Mouse (Mus musculus) macrophage (primary cell): ENCODE measurements around the gene Ube2t. TPM values are rescaled to one million over a fixed set of nuclear protein-coding genes. Genes with fewer than 3 reads are reported as not detected.

Source experiments
- H3K27ac ChIP-seq: fragments of 350-480 bp; formaldehyde crosslinking; 2 replicates; pipeline ENCODE4 v1.9.0; 2021
- H3K36me3 ChIP-seq: fragments of 350-480 bp; formaldehyde crosslinking; 2 replicates; pipeline ENCODE4 v1.9.0; 2021; ENCODE audit errors: inconsistent target
- H3K4me3 ChIP-seq: fragments of 350-480 bp; formaldehyde crosslinking; 2 replicates; pipeline ENCODE4 v1.9.0; 2021; ENCODE audit errors: inconsistent target
- H3K79me2 ChIP-seq: fragments of 350-480 bp; formaldehyde crosslinking; 2 replicates; pipeline ENCODE4 v1.9.0; 2021; ENCODE audit errors: inconsistent target
- WGBS: methylation state at CpG from one replicate; pipeline ENCODE4 v1.1.7; 2026; ENCODE audit warnings: inconsistent platforms; ENCODE audit not compliant: missing documents; 5-methylcytosine and 5-hydroxymethylcytosine counted together
- polyA plus RNA-seq: library from polyadenylated mRNA; stranded (reverse); fragments of 250-400 nt; gene quantifications from 3 replicates; pipeline ENCODE4 v1.2.4, GENCODE M21; 2018; ENCODE audit warnings: inconsistent platforms

Ube2t gene
- polyA plus RNA-seq, 1 experiment from 2014 or later, result 2.7 TPM

GRCm38 (mm10) chr1:135011912-135012311 is 49.5 kb downstream of the Ube2t start:
- Histone ChIP-seq H3K79me2 (no peaks in the 10 kb centered on the region), H3K36me3 (no peaks in the 10 kb centered on the region), H3K27ac (no peak overlapping the region), H3K4me3 (no peak overlapping the region)
- 96% methylated on average over 5 of the region's 5 CpGs for WGBS

GRCm38 (mm10) chr1:135012472-135012871 is 50.1 kb downstream of the Ube2t start:
- H3K27ac ChIP-seq, result no peak overlapping the region
- H3K4me3 ChIP-seq, result no peak overlapping the region
- WGBS, result 94% methylated on average over 9 of the region's 9 CpGs
- H3K36me3 ChIP-seq, result no peaks in the 10 kb centered on the region
- no peaks in the 10 kb centered on the region for H3K79me2 ChIP-seq

- Histone ChIP-seq H3K27ac (no peak overlapping the region), H3K79me2 (no peaks in the 10 kb centered on the region), H3K36me3 (no peaks in the 10 kb centered on the region), H3K4me3 (no peak overlapping the region)
- 92% methylated on average over 10 of the region's 10 CpGs for WGBS
Measured at GRCm38 (mm10) chr1:135014921-135015445, 52.6 kb downstream of the Ube2t start.

GRCm38 (mm10) chr1:135016907-135017655 is 54.7 kb downstream of the Ube2t start:
- H3K36me3 ChIP-seq, result no peaks in the 10 kb centered on the region
- no peak overlapping the region for H3K4me3 ChIP-seq
- WGBS, result 92% methylated on average over 10 of the region's 10 CpGs
- no peaks in the 10 kb centered on the region for H3K79me2 ChIP-seq
- no peak overlapping the region for H3K27ac ChIP-seq

- no peak overlapping the region for H3K27ac ChIP-seq
- no peak overlapping the region for H3K4me3 ChIP-seq
- no peaks in the 10 kb centered on the region for H3K36me3 ChIP-seq
- 91% methylated on average over 2 of the region's 2 CpGs for WGBS
- no peaks in the 10 kb centered on the region for H3K79me2 ChIP-seq
Measured at GRCm38 (mm10) chr1:135017656-135018015, 55.3 kb downstream of the Ube2t start.

- WGBS, result 13% methylated on average over 13 of the region's 13 CpGs
- Histone ChIP-seq H3K27ac (no peak overlapping the region), H3K79me2 (no peaks in the 10 kb centered on the region), H3K36me3 (no peaks in the 10 kb centered on the region), H3K4me3 (no peak overlapping the region)
Measured at GRCm38 (mm10) chr1:135019087-135019774, 56.9 kb downstream of the Ube2t start.

- no peak overlapping the region for H3K27ac ChIP-seq
- H3K4me3 ChIP-seq, result no peak overlapping the region
- H3K79me2 ChIP-seq, result no peaks in the 10 kb centered on the region
- WGBS, result 86% methylated on average over 4 of the region's 4 CpGs
- H3K36me3 ChIP-seq, result no peaks in the 10 kb centered on the region
Measured at GRCm38 (mm10) chr1:135019775-135020167, 57.4 kb downstream of the Ube2t start.

- 50% methylated on average over 5 of the region's 5 CpGs for WGBS
- Histone ChIP-seq H3K27ac (no peak overlapping the region), H3K36me3 (no peaks in the 10 kb centered on the region), H3K79me2 (no peaks in the 10 kb centered on the region), H3K4me3 (no peak overlapping the region)
Measured at GRCm38 (mm10) chr1:135020281-135020940, 58.0 kb downstream of the Ube2t start.

- no peaks in the 10 kb centered on the region for H3K36me3 ChIP-seq
- no peak overlapping the region for H3K4me3 ChIP-seq
- 4% methylated on average over 5 of the region's 5 CpGs for WGBS
Measured at GRCm38 (mm10) chr1:135020970-135021369, 58.6 kb downstream of the Ube2t start.

GRCm38 (mm10) chr1:135021936-135022335 is 59.6 kb downstream of the Ube2t start:
- Histone ChIP-seq H3K27ac (no peak overlapping the region), H3K36me3 (no peaks in the 10 kb centered on the region), H3K79me2 (no peaks in the 10 kb centered on the region), H3K4me3 (no peak overlapping the region)
- 84% methylated on average over 5 of the region's 5 CpGs for WGBS

More at GRCm38 (mm10) chr1:135020970-135021369, 58.6 kb downstream of the Ube2t start:
- Histone ChIP-seq H3K27ac (no peak overlapping the region), H3K79me2 (no peaks in the 10 kb centered on the region)

GRCm38 (mm10) chr1:135023583-135023982 is 61.2 kb downstream of the Ube2t start:
- Histone ChIP-seq H3K27ac (no peak overlapping the region), H3K79me2 (no peaks in the 10 kb centered on the region), H3K4me3 (no peak overlapping the region), H3K36me3 (no peaks in the 10 kb centered on the region)
- WGBS, result 78% methylated on average over 1 of the region's 1 CpGs

Other genes starting within 250 kb of the Ube2t start
- 2.2 to 4.0 TPM (median 2.3 TPM) in 3 replicates for gene Ppp1r12b, start 6.6 kb upstream of the Ube2t start, polyA plus RNA-seq
- gene Lgr6, start 142.7 kb downstream of the Ube2t start, polyA plus RNA-seq, result not detected in 3 replicates
- 25.1 to 57.9 TPM (median 26.9 TPM) in 3 replicates for gene Ptpn7, start 170.1 kb downstream of the Ube2t start, polyA plus RNA-seq
- 169 to 332 TPM (median 211 TPM) in 3 replicates for gene Arl8a, start 184.3 kb downstream of the Ube2t start, polyA plus RNA-seq
- not detected in 3 replicates for gene Gpr37l1, start 205.1 kb downstream of the Ube2t start, polyA plus RNA-seq